Mouse (Mus musculus) ES-Bruce4 (cell line): ENCODE data around the gene Abca3.

Source experiments
- CTCF ChIP-seq: IDR thresholded peaks from one replicate; pipeline ENCODE4 v1.8.1; 2011; ENCODE audit warnings: low read depth, low read length
- POLR2A ChIP-seq: IDR thresholded peaks from one replicate; pipeline ENCODE4 v1.8.1; 2011; ENCODE audit warnings: low read length; ENCODE audit not compliant: insufficient read depth

DNA sequence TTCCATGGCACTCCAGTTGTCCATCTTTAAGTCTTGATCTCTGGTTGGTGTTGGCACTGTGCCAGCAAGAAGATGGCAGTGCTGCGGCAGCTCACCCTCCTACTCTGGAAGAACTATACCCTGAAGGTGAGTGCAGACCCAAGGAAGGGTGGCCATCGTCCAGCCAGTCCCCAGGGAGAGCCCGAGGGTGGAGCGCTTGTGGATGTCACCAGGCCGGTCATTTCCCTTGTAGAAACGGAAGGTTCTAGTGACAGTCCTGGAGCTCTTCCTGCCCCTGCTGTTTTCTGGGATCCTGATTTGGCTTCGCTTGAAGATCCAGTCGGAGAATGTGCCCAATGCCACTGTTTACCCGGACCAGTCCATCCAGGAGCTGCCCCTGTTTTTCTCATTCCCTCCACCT lies 12.7 kb downstream of the Abca3 start:
- TF ChIP-seq CTCF (no peak), POLR2A (no peak)
